In genomic region chr17:12163403-12163802, GRCm38 (mm10) we compare ENCODE assay signal across 11 mouse cellular contexts. TPM values are rescaled to one million over a fixed set of nuclear protein-coding genes. Genes with fewer than 3 reads are reported as not detected.
DNase-seq lines count a peak whose midpoint lies in the region; ATAC-seq and TF ChIP-seq lines count a peak whose summit lies in the region.
"Had no signal": no experiment of that assay in that cellular context is flagged by ENCODE, and none has a peak within 500 bp of the region (broad histone marks: within the 10 kb centered on the region; RNA-seq: fewer than 3 reads in every experiment).

No protein-coding gene starts in this region.

- peaks cover 1% of the 10 kb centered on the region; the same call in 1 of the 2 replicates for H3K4me1 ChIP-seq in forebrain, embryonic 11.5 days (replicated peaks; ENCODE audit: control insufficient read depth, insufficient read depth, low read length)
- peaks cover 16% of the 10 kb centered on the region for H3K4me1 ChIP-seq in forebrain, embryonic 15.5 days
- H3K4me1 ChIP-seq in embryonic fibroblast, embryonic 13.5 days (ENCODE audit: control insufficient read depth, insufficient read depth, low read length), result peaks cover 9% of the 10 kb centered on the region; the same call in 1 of the 2 replicates

- H3K9me3 ChIP-seq in forebrain, embryonic 11.5 days (ENCODE audit: control insufficient read depth, low read length), result no peaks in the 10 kb centered on the region
- no peaks in the 10 kb centered on the region for H3K9me3 ChIP-seq in forebrain, embryonic 15.5 days

- no peak overlapping the region for H3K4me2 ChIP-seq in forebrain, embryonic 11.5 days (ENCODE audit: low read depth, low read length, severe bottlenecking)
- H3K4me2 ChIP-seq in forebrain, embryonic 15.5 days (replicated peaks), result no peak overlapping the region

- H3K27ac ChIP-seq in forebrain, embryonic 11.5 days (ENCODE audit: low read depth, low read length), result no peak overlapping the region
- no peak overlapping the region for H3K27ac ChIP-seq in forebrain, embryonic 15.5 days (replicated peaks)
- H3K27ac ChIP-seq in embryonic fibroblast, embryonic 13.5 days (ENCODE audit: insufficient read depth, low read length), result peak overlapping the region; percentile 3; the same call in 1 of the 2 replicates
- H3K27ac ChIP-seq: left cerebral cortex, adult 2 months had no signal

- no peak for TF ChIP-seq CTCF in embryonic fibroblast, embryonic 13.5 days (IDR thresholded peaks at IDR 0.05; ENCODE audit: borderline replicate concordance, insufficient read depth, low read length)

- TF ChIP-seq POLR2A in embryonic fibroblast, embryonic 13.5 days (IDR thresholded peaks at IDR 0.05; ENCODE audit: low read depth, low read length), result no peak

- no peak overlapping the region for H3K9ac ChIP-seq in forebrain, embryonic 11.5 days (ENCODE audit: low read length)
- no peak overlapping the region for H3K9ac ChIP-seq in forebrain, embryonic 15.5 days (replicated peaks)

- peak; percentile 60 for DNase-seq in forebrain, embryonic 11.5 days (ENCODE audit: low spot score)
- peak; percentile 59 to 72 for DNase-seq in kidney, postnatal 4 days
- no peak for DNase-seq in kidney, adult 8-10 months
- DNase-seq in 3134 (ENCODE audit: extremely low read depth, insufficient read length, low spot score), result peak; percentile 45
- DNase-seq in ovary, postnatal 36 days (ENCODE audit: low spot score), result no peak
- DNase-seq in left cerebral cortex, postnatal 14 days (ENCODE audit: low spot score in 2 of 2), result no peak
- DNase-seq: cerebellum, adult 2 months; gastrocnemius, postnatal 36 days had no signal

- H3K36me3 ChIP-seq in forebrain, embryonic 11.5 days (ENCODE audit: control insufficient read depth, insufficient read depth, low read length), result no peaks in the 10 kb centered on the region
- no peaks in the 10 kb centered on the region for H3K36me3 ChIP-seq in forebrain, embryonic 15.5 days

- ATAC-seq in forebrain, embryonic 11.5 days (replicated peaks; ENCODE audit: low FRiP score), result no peak
- ATAC-seq in forebrain, embryonic 15.5 days (replicated peaks), result no peak

- H3K4me3 ChIP-seq in forebrain, embryonic 11.5 days (ENCODE audit: low read depth, low read length), result no peak overlapping the region
- no peak overlapping the region for H3K4me3 ChIP-seq in forebrain, embryonic 15.5 days
- H3K4me3 ChIP-seq in embryonic fibroblast, embryonic 13.5 days (ENCODE audit: insufficient read depth, low read length), result no peak overlapping the region
- H3K4me3 ChIP-seq: left cerebral cortex, adult 2 months had no signal

- intact Hi-C loops in left cerebral cortex, postnatal 14 days (cut with DNase I), result no loop called here

- no peaks in the 10 kb centered on the region for H3K27me3 ChIP-seq in forebrain, embryonic 11.5 days (ENCODE audit: control insufficient read depth, insufficient read depth, low read length)
- no peaks in the 10 kb centered on the region for H3K27me3 ChIP-seq in forebrain, embryonic 15.5 days

- 74% methylated on average over 13 of the region's 13 CpGs for WGBS in forebrain, embryonic 11.5 days
- 57% methylated on average over 13 of the region's 13 CpGs for WGBS in forebrain, embryonic 15.5 days

RNA-seq across cellular contexts. Expression of gene Agpat4, which starts 44.9 kb away (rescaled TPM):
- polyA plus RNA-seq in forebrain, embryonic 11.5 days (2014; fragmentation: Nextera tagmentation; extraction: Ambion mirVana), result 31.1 and 35.6 TPM in 2 replicates
- 53.6 and 54.7 TPM in 2 replicates for polyA plus RNA-seq in forebrain, embryonic 15.5 days (2015; fragmentation: Nextera tagmentation; extraction: Ambion mirVana)
- polyA plus RNA-seq in embryonic fibroblast, embryonic 13.5 days (2011; ENCODE audit: insufficient read length, low read depth, missing spikeins), result 34.4 and 37.0 TPM in 2 replicates
- 10 to 100 TPM; 68.3 to 73.6 TPM for total RNA-seq in left cerebral cortex, postnatal 14 days (2021)

Comparison
In these comparisons a context has a peak if more than half of its experiments do, and no peak if none do; other contexts are left out.
1. DNase-seq: peak in forebrain, embryonic 11.5 days (single experiment), kidney, postnatal 4 days (2 of 2) and 3134 (single experiment); none in kidney, adult 8-10 months (0 of 2), ovary, postnatal 36 days (single experiment) and left cerebral cortex, postnatal 14 days (0 of 2).